Mouse (Mus musculus) adrenal gland, adult 2 months (tissue): Measurements from ENCODE around the gene Camk2b. TPM values are rescaled to one million over a fixed set of nuclear protein-coding genes. Genes with fewer than 3 reads are reported as not detected.

ENCODE experiments used
- DNase-seq: peaks from one replicate; pipeline ENCODE4 v3.0.0; 2021
- polyA plus RNA-seq: library from polyadenylated mRNA; depleted of rRNA; stranded (reverse); fragments of >200 nt; gene quantifications from 2 replicates; pipeline ENCODE4 v1.2.3, GENCODE M21; 2012
- total RNA-seq, 2 experiments: library from RNA; stranded (reverse); gene quantifications; 2 replicates each; pipeline ENCODE4 v1.2.3; 2021

Gene Camk2b
- total and polyA plus RNA-seq, 3 experiments, result 10.2 to 16.2 (median 11.1) TPM

- no peak for DNase-seq
These were observed 82.5 kb downstream of the Camk2b start for GRCm38 (mm10) chr11:5983629-5984028.

- DNase-seq, result no peak
These were observed 84.8 kb downstream of the Camk2b start for GRCm38 (mm10) chr11:5981323-5981722.

- DNase-seq, result no peak
These were observed 85.6 kb downstream of the Camk2b start for GRCm38 (mm10) chr11:5980561-5980960.

- DNase-seq, result no peak
These were observed 86.1 kb downstream of the Camk2b start for GRCm38 (mm10) chr11:5980108-5980507.

- no peak for DNase-seq
These were observed 87.1 kb downstream of the Camk2b start for GRCm38 (mm10) chr11:5979088-5979487.

GRCm38 (mm10) chr11:5976106-5976505 lies 90.1 kb downstream of the Camk2b start:
- DNase-seq, result no peak

- DNase-seq, result no peak
These were observed 91.1 kb downstream of the Camk2b start for GRCm38 (mm10) chr11:5975068-5975467.

GRCm38 (mm10) chr11:5974053-5974452 lies 92.1 kb downstream of the Camk2b start:
- DNase-seq, result no peak

GRCm38 (mm10) chr11:5973151-5973550 lies 93.0 kb downstream of the Camk2b start:
- no peak for DNase-seq

- DNase-seq, result no peak
These were observed 95.0 kb downstream of the Camk2b start for GRCm38 (mm10) chr11:5971202-5971601.

GRCm38 (mm10) chr11:5968223-5968622 lies 97.9 kb downstream of the Camk2b start:
- DNase-seq, result no peak

GRCm38 (mm10) chr11:5966751-5967150 lies 99.4 kb downstream of the Camk2b start:
- no peak for DNase-seq

- no peak for DNase-seq
These were observed 100.3 kb downstream of the Camk2b start for GRCm38 (mm10) chr11:5965865-5966264.

GRCm38 (mm10) chr11:5960051-5960450 lies 106.1 kb downstream of the Camk2b start:
- DNase-seq, result no peak

GRCm38 (mm10) chr11:5955546-5956276 lies 110.5 kb downstream of the Camk2b start, which contains the start of gene Ykt6:
Ykt6 (plus strand) TSS chr11:5955693.
- DNase-seq, result peak; percentile 98

GRCm38 (mm10) chr11:5954965-5955504 lies 111.1 kb downstream of the Camk2b start:
- DNase-seq, result no peak

GRCm38 (mm10) chr11:5954435-5954834 lies 111.7 kb downstream of the Camk2b start:
- DNase-seq, result no peak

GRCm38 (mm10) chr11:5953130-5953765 lies 112.9 kb downstream of the Camk2b start:
- DNase-seq, result peak; percentile 32

- DNase-seq, result peak; percentile 49
These were observed 113.7 kb downstream of the Camk2b start for GRCm38 (mm10) chr11:5952501-5952900.

- no peak for DNase-seq
These were observed 116.4 kb downstream of the Camk2b start, which contains the start of gene Gck for GRCm38 (mm10) chr11:5949586-5950352. Gck (minus strand) TSS chr11:5950081.

- DNase-seq, result no peak
These were observed 117.5 kb downstream of the Camk2b start for GRCm38 (mm10) chr11:5948546-5949250.

GRCm38 (mm10) chr11:5947796-5948195 lies 118.4 kb downstream of the Camk2b start:
- no peak for DNase-seq
